Mouse (Mus musculus): ENCODE results near the gene Arhgef19.

- TF ChIP-seq POLR2A (IDR thresholded peaks at IDR 0.05; ENCODE audit: borderline replicate concordance, extremely low read depth, insufficient read depth, insufficient read length, poor library complexity, severe bottlenecking) = no peak
- TF ChIP-seq CTCF (IDR thresholded peaks at IDR 0.05; ENCODE audit: borderline replicate concordance, extremely low read depth, insufficient read depth, insufficient read length) = no peak
Observed at GRCm38 (mm10) chr4:141202192-141202591, 37.1 kb upstream of the Arhgef19 start.

All from brain, embryonic 14.5 days (tissue).